Mouse (Mus musculus) induced T-regulatory cell, adult 2 months (primary cell): ENCODE measurements around the gene Bsn.
A peak's percentile ranks its signal among the peaks of the same experiment; 100 is the strongest.
"Not testable (repeated sequence)": the region's sequence is repeated elsewhere in the genome, so short reads cannot be mapped to it uniquely, and the experiment has no call there.

Source experiments
- DNase-seq: peaks from one replicate; pipeline ENCODE4 v3.0.0-alpha.2; 2012; ENCODE audit warnings: low read depth

Bsn gene

GRCm38 (mm10) chr9:108149817-108150216 is 40.4 kb downstream of the Bsn start:
- DNase-seq = peak; percentile 33

GRCm38 (mm10) chr9:108147606-108148005 is 42.6 kb downstream of the Bsn start:
- DNase-seq = no peak

GRCm38 (mm10) chr9:108146451-108146850 is 43.7 kb downstream of the Bsn start:
- DNase-seq = peak; percentile 74

- DNase-seq = no peak
Measured at GRCm38 (mm10) chr9:108145740-108146139, 44.4 kb downstream of the Bsn start.

- DNase-seq = peak; percentile 69
Measured at GRCm38 (mm10) chr9:108144371-108145270, 45.6 kb downstream of the Bsn start.

- no peak for DNase-seq
Measured at GRCm38 (mm10) chr9:108143470-108143869, 46.7 kb downstream of the Bsn start.

- DNase-seq = no peak
Measured at GRCm38 (mm10) chr9:108141387-108141786, 48.8 kb downstream of the Bsn start.

- DNase-seq = peak; percentile 53
Measured at GRCm38 (mm10) chr9:108139963-108140695, 50.1 kb downstream of the Bsn start.

- no peak for DNase-seq
Measured at GRCm38 (mm10) chr9:108139169-108139962, 50.8 kb downstream of the Bsn start.

GRCm38 (mm10) chr9:108138118-108138517 is 52.1 kb downstream of the Bsn start:
- no peak for DNase-seq

GRCm38 (mm10) chr9:108137523-108137922 is 52.7 kb downstream of the Bsn start:
- DNase-seq = no peak

- no peak for DNase-seq
Measured at GRCm38 (mm10) chr9:108136930-108137462, 53.2 kb downstream of the Bsn start.

- peak; percentile 71 for DNase-seq
Measured at GRCm38 (mm10) chr9:108136225-108136624, 54.0 kb downstream of the Bsn start.

- not testable (repeated sequence) for DNase-seq
Measured at GRCm38 (mm10) chr9:108135679-108136078, 54.5 kb downstream of the Bsn start.

GRCm38 (mm10) chr9:108133478-108133877 is 56.7 kb downstream of the Bsn start:
- DNase-seq = no peak

- no peak for DNase-seq
Measured at GRCm38 (mm10) chr9:108132373-108132772, 57.8 kb downstream of the Bsn start.

- no peak for DNase-seq
Measured at GRCm38 (mm10) chr9:108131502-108131901, 58.7 kb downstream of the Bsn start.

- DNase-seq = no peak
Measured at GRCm38 (mm10) chr9:108129042-108129948, 60.9 kb downstream of the Bsn start.

- no peak for DNase-seq
Measured at GRCm38 (mm10) chr9:108128248-108128647, 61.9 kb downstream of the Bsn start.

GRCm38 (mm10) chr9:108126436-108127180 is 63.6 kb downstream of the Bsn start:
- no peak for DNase-seq
